Mouse (Mus musculus) left cerebral cortex, adult 2 months (tissue): ENCODE data around the gene Slc7a14. TPM values are rescaled to one million over a fixed set of nuclear protein-coding genes. Genes with fewer than 3 reads are reported as not detected.

ENCODE experiments used
- DNase-seq, 2 experiments: peaks; one replicate each; pipeline ENCODE4 v3.0.0; 2021 to 2022; ENCODE audit warnings: low spot score in 2 of 2, mixed read lengths in 1 of 2; ENCODE audit errors: extremely low spot score in 1 of 2
- H3K27ac ChIP-seq: fragments of 200-600 bp; 2 replicates; pipeline ENCODE4 v1.8.1; 2022
- H3K4me3 ChIP-seq: fragments of 200-600 bp; 2 replicates; pipeline ENCODE4 v1.8.1; 2022
- CTCF ChIP-seq: fragments of 200-600 bp; IDR thresholded peaks from 2 replicates; pipeline ENCODE4 v1.8.1; 2022; ENCODE audit warnings: antibody characterized with exemption, mild to moderate bottlenecking, moderate library complexity
- intact Hi-C: fragments of 180-260 bp; cut with DNase I; formaldehyde crosslinking; loops from one replicate; pipeline ENCODE4 v1.15.1; 2025
- total RNA-seq, 2 experiments: library from RNA; stranded (reverse); gene quantifications; 2 replicates each; pipeline ENCODE4 v1.2.3; 2021

The Slc7a14 gene
- total RNA-seq, 2 experiments from 2014 or later = 61.3 to 62.1 TPM

GRCm38 (mm10) chr3:31229281-31229680 is 80.9 kb downstream of the Slc7a14 start:
- peak in 1 of 2 experiments; percentile 20 for DNase-seq
- H3K27ac ChIP-seq = no peak overlapping the region
- intact Hi-C loops = no loop called here

GRCm38 (mm10) chr3:31228487-31228886 is 81.7 kb downstream of the Slc7a14 start:
- no peak for DNase-seq
- H3K27ac ChIP-seq = no peak overlapping the region; the same call in 1 of the 2 replicates
- no peak for TF ChIP-seq CTCF
- intact Hi-C loops = no loop called here
- H3K4me3 ChIP-seq = no peak overlapping the region

More at GRCm38 (mm10) chr3:31229281-31229680, 80.9 kb downstream of the Slc7a14 start:
- no peak overlapping the region for H3K4me3 ChIP-seq
- no peak for TF ChIP-seq CTCF

- no peak overlapping the region for H3K27ac ChIP-seq
- intact Hi-C loops = no loop called here
- H3K4me3 ChIP-seq = no peak overlapping the region
- TF ChIP-seq CTCF = no peak
- DNase-seq = no peak
Observed at GRCm38 (mm10) chr3:31223551-31223950, 86.6 kb downstream of the Slc7a14 start.

- DNase-seq = no peak
- Histone ChIP-seq H3K27ac (peak overlapping the region; percentile 89), H3K4me3 (no peak overlapping the region)
- TF ChIP-seq CTCF = no peak
- intact Hi-C loops = loop anchor here (2.0 kb wide), 1 partner anchor 89 kb away; no protein-coding TSS in a partner anchor
Observed at GRCm38 (mm10) chr3:31220040-31220439, 90.1 kb downstream of the Slc7a14 start.

GRCm38 (mm10) chr3:31219483-31219882 is 90.7 kb downstream of the Slc7a14 start:
- peak overlapping the region; percentile 89 for H3K27ac ChIP-seq
- TF ChIP-seq CTCF = no peak
- intact Hi-C loops = loop anchor here (2.0 kb wide), 1 partner anchor 35 kb away; no protein-coding TSS in a partner anchor
- DNase-seq = no peak
- no peak overlapping the region for H3K4me3 ChIP-seq

DNA sequence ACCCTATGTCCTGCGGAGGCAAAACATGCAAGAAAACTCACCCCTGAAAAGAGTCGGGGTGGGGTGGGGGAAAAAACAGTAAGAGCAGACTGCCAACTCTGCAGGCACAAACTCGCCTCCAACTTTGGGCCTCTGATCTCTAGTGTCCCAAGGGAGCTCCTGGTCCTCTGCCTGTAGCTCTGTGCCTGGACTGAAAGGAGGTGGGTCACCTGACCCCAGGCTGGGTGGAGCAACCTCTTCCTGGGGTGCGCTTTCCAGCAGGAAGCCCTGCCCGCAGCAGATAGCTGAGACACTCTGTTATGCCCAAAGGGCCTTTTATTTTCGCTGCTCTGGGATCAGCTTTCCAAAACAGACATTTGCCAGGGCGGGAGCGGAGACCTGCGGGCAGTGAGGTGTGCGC is 92.7 kb downstream of the Slc7a14 start:
- no peak overlapping the region for H3K27ac ChIP-seq
- TF ChIP-seq CTCF = no peak
- intact Hi-C loops = no loop called here
- no peak for DNase-seq
- H3K4me3 ChIP-seq = no peak overlapping the region

- Histone ChIP-seq H3K27ac (peak overlapping the region; percentile 74), H3K4me3 (no peak overlapping the region)
- intact Hi-C loops = no loop called here
- DNase-seq = no peak
- no peak for TF ChIP-seq CTCF
Observed at GRCm38 (mm10) chr3:31213802-31214201, 96.4 kb downstream of the Slc7a14 start.

DNA sequence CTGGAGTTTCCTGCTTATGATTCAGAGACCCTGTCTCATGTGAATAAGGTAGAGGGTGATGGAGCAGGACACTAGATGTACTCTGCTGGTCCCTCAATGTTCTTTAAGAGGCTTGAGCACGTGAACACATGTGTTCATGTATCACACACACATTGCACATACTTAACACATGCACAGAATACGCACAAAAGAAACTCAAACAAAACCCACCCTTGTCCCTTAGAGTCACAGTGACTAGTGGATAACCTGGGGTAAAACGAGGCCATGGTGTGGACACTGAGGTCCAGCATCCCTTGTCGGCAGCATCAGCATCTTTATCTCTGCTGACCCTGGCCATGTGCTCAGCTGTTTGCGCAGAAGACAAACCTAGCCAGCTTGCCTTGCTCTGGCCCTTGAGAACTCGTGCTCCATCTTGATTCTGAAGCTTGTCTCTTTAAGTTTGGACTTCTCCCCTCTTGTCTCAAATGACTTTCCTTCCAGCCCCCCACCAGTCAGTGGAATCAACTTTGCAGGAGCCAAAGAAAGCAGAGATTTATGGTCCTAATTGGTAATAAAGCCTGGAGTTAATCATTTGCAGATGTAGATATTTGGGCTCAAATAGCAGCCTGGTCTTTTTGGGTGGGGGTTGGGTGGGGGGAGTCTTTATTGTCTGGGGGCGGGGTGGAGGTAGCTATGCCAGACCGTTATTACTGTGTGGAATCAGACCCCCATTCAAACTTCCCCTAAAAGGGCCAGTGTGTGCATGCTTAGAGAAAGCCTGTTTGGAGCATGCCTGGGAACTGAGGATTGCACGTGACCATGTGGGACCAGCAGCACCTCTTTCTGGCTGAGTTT is 97.8 kb downstream of the Slc7a14 start:
- no peak for TF ChIP-seq CTCF
- DNase-seq = no peak
- intact Hi-C loops = no loop called here
- peak overlapping the region; percentile 74; the same call in 1 of the 2 replicates for H3K27ac ChIP-seq
- H3K4me3 ChIP-seq = no peak overlapping the region

- TF ChIP-seq CTCF = no peak
- H3K27ac ChIP-seq = peak overlapping the region; percentile 55
- intact Hi-C loops = no loop called here
- DNase-seq = peak in 1 of 2 experiments; percentile 38
- H3K4me3 ChIP-seq = no peak overlapping the region
Observed at GRCm38 (mm10) chr3:31209001-31209400, 101.2 kb downstream of the Slc7a14 start.

DNA sequence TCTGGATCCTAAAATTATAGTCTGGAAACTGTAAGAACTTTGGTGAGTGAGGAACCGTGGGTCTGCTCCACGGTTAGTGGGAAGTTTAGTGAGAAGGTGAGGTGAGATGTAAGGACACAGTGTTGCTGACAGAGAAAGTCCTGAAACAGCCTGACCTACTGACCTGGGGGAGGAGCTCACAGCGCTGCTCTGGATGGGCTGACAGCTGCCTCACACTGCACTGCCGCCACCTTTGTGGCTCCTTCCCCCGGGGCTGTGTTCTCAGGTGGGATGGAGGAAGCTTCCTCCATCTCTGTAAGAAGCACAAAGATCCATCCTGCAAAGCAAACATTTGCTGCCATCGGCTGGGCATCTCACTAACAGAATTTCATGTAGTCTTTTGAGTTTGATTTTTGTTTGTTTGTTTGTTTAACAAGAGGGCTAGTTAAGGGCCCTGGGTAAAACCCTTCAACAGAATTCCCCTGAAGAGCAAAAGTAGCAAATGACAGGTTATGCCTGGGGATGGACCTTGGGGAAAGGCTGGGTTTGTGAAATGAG is 101.7 kb downstream of the Slc7a14 start:
- H3K27ac ChIP-seq = peak overlapping the region; percentile 55
- intact Hi-C loops = no loop called here
- no peak overlapping the region for H3K4me3 ChIP-seq
- no peak for TF ChIP-seq CTCF
- DNase-seq = no peak

- no peak for TF ChIP-seq CTCF
- peak overlapping the region; percentile 55; the same call in 1 of the 2 replicates for H3K27ac ChIP-seq
- DNase-seq = no peak
- no peak overlapping the region for H3K4me3 ChIP-seq
- intact Hi-C loops = no loop called here
Observed at GRCm38 (mm10) chr3:31208046-31208445, 102.1 kb downstream of the Slc7a14 start.

DNA sequence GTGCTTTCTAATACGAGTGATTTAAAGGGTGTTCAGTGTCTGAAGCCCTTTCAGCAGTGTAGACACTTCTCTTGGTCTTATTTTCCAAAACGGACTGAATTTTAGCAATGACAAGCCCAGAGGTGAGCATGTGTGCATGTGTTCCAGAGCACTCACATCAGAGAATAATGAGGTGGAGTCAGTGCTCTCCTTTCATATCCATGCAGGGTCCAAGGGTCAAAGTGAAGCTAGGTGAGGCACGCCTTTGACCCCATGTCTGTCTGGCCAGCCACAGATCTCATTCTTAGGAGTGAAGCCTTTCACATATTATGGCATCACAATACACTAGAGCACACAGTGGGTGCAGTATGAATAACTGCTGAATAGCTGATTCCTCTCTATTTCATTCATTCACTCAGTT is 105.0 kb downstream of the Slc7a14 start:
- DNase-seq = no peak
- intact Hi-C loops = no loop called here
- TF ChIP-seq CTCF = no peak
- H3K4me3 ChIP-seq = no peak overlapping the region
- no peak overlapping the region for H3K27ac ChIP-seq
